Mouse (Mus musculus) cortical plate, adult 2 months (tissue): ENCODE measurements around the gene Spata21.

Experiments
- CTCF ChIP-seq: fragments of 200-500 bp; IDR thresholded peaks from 2 replicates; pipeline ENCODE4 v1.5.1; 2011; ENCODE audit warnings: mild to moderate bottlenecking, control low read depth, low read length; ENCODE audit not compliant: insufficient read depth; ENCODE audit errors: extremely low read depth
- POLR2A ChIP-seq: fragments of 200-500 bp; IDR thresholded peaks from 2 replicates; pipeline ENCODE4 v1.6.1; 2011; ENCODE audit warnings: mild to moderate bottlenecking, low read length, control low read depth; ENCODE audit not compliant: insufficient read depth; ENCODE audit errors: extremely low read depth

DNA sequence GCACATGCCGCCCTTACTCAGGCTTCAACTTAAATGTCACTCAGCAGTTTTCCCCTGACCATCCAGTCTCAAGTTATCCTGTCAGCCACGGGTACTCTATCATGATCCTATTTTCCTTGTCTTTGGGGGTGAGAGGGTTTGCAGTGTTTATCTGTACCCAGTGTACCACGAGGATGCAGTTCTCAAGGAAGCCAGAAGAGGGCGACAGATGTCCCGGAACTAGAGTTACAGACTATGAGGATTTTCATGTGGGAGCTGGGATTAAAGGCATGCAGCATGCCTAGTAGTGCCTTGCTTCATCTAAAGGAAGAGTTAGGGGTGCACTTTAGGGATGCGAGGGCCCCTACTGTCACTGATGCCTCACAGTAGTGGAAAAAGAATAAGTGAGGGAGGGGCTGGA lies 13.7 kb downstream of the Spata21 start:
- TF ChIP-seq CTCF: peak; percentile 26; the same call in 1 of the 2 replicates
- TF ChIP-seq POLR2A: no peak
